Mouse (Mus musculus): ENCODE results near the gene Axin2.

- TF ChIP-seq CTCF (IDR thresholded peaks at IDR 0.05; ENCODE audit: low read depth, low read length) (no peak), POLR2A (IDR thresholded peaks at IDR 0.05; ENCODE audit: borderline replicate concordance, low read depth, low read length) (no peak)
These were observed 3.0 kb downstream of the Axin2 start for GRCm38 (mm10) chr11:108923188-108923575.
